Mouse (Mus musculus) ES-Bruce4 (cell line): ENCODE data around the gene 4930579G24Rik. TPM values are rescaled to one million over a fixed set of nuclear protein-coding genes. Genes with fewer than 3 reads are reported as not detected.

Experiments used
- H3K27ac ChIP-seq: 2 replicates; pipeline ENCODE4 v1.5.1; 2012; ENCODE audit warnings: low read length, inconsistent platforms; ENCODE audit not compliant: insufficient read depth
- H3K27me3 ChIP-seq: 2 replicates; pipeline ENCODE4 v1.6.1; 2012; ENCODE audit warnings: mild to moderate bottlenecking, low read length, inconsistent platforms; ENCODE audit not compliant: control insufficient read depth, poor library complexity, insufficient read depth, severe bottlenecking
- H3K36me3 ChIP-seq: 2 replicates; pipeline ENCODE4 v1.6.1; 2012; ENCODE audit warnings: inconsistent platforms, mild to moderate bottlenecking, low read length, moderate library complexity; ENCODE audit not compliant: control insufficient read depth, poor library complexity, insufficient read depth, severe bottlenecking
- H3K4me1 ChIP-seq: one replicate; pipeline ENCODE4 v1.8.1; 2011; ENCODE audit warnings: low read length; ENCODE audit not compliant: control insufficient read depth, insufficient read depth
- H3K4me3 ChIP-seq: 2 replicates; pipeline ENCODE4 v1.5.1; 2011; ENCODE audit warnings: low read depth, mild to moderate bottlenecking, low read length
- H3K9ac ChIP-seq: 2 replicates; pipeline ENCODE4 v1.6.1; 2012; ENCODE audit warnings: low read depth, mild to moderate bottlenecking, inconsistent platforms; ENCODE audit not compliant: poor library complexity, severe bottlenecking
- H3K9me3 ChIP-seq: replicated peaks from 2 replicates; pipeline ENCODE4 v1.6.1; 2012; ENCODE audit warnings: mild to moderate bottlenecking, low read length, inconsistent platforms; ENCODE audit not compliant: control insufficient read depth, poor library complexity, insufficient read depth, severe bottlenecking
- CTCF ChIP-seq: IDR thresholded peaks from one replicate; pipeline ENCODE4 v1.8.1; 2011; ENCODE audit warnings: low read depth, low read length
- EP300 ChIP-seq: IDR thresholded peaks from 2 replicates; pipeline ENCODE4 v1.6.1; 2011; ENCODE audit warnings: low read depth, low read length; ENCODE audit not compliant: insufficient read depth
- POLR2A ChIP-seq: IDR thresholded peaks from one replicate; pipeline ENCODE4 v1.8.1; 2011; ENCODE audit warnings: low read length; ENCODE audit not compliant: insufficient read depth
- polyA plus RNA-seq: library from polyadenylated mRNA; stranded (reverse); fragments of >200 nt; gene quantifications from 2 replicates; pipeline ENCODE4 v1.2.4, GENCODE M21; 2011; ENCODE audit warnings: low read depth; ENCODE audit not compliant: missing spikeins, insufficient read depth, insufficient read length

4930579G24Rik gene
- polyA plus RNA-seq, 1 experiment, result 13.9 TPM

DNA sequence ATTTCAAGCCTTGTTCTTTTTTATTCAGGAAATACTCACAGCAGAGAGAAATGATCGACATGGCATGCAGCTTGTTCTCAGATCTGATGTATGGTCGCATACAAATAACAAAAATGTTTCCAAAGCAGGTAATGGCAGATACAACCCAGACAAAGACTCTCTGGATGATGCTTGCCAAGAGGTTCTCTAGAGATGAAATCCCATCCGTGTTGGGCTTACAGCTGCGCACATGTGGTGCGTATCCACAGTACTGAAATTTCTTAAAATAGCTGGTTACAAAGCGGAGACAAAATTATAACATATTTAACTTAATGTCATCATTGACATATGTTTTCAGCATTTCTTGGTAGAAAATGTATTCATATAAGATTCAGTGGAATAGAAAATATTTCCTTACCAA is 23.2 kb downstream of the 4930579G24Rik start:
- no peak for TF ChIP-seq POLR2A
- no peak for TF ChIP-seq EP300
- no peak for TF ChIP-seq CTCF
- H3K9me3 ChIP-seq, result no peaks in the 10 kb centered on the region
- no peaks in the 10 kb centered on the region for H3K27me3 ChIP-seq
- no peaks in the 10 kb centered on the region for H3K4me1 ChIP-seq
- no peak overlapping the region for H3K9ac ChIP-seq
- no peaks in the 10 kb centered on the region for H3K36me3 ChIP-seq
- H3K4me3 ChIP-seq, result no peak overlapping the region
- no peak overlapping the region for H3K27ac ChIP-seq

GRCm38 (mm10) chr3:79656682-79657081 is 27.8 kb downstream of the 4930579G24Rik start:
- H3K27ac ChIP-seq, result no peak overlapping the region
- H3K27me3 ChIP-seq, result no peaks in the 10 kb centered on the region
- H3K9ac ChIP-seq, result no peak overlapping the region
- TF ChIP-seq POLR2A (no peak), CTCF (no peak), EP300 (no peak)
- no peaks in the 10 kb centered on the region for H3K9me3 ChIP-seq
- no peak overlapping the region for H3K4me3 ChIP-seq
- H3K36me3 ChIP-seq, result no peaks in the 10 kb centered on the region
- no peaks in the 10 kb centered on the region for H3K4me1 ChIP-seq

DNA sequence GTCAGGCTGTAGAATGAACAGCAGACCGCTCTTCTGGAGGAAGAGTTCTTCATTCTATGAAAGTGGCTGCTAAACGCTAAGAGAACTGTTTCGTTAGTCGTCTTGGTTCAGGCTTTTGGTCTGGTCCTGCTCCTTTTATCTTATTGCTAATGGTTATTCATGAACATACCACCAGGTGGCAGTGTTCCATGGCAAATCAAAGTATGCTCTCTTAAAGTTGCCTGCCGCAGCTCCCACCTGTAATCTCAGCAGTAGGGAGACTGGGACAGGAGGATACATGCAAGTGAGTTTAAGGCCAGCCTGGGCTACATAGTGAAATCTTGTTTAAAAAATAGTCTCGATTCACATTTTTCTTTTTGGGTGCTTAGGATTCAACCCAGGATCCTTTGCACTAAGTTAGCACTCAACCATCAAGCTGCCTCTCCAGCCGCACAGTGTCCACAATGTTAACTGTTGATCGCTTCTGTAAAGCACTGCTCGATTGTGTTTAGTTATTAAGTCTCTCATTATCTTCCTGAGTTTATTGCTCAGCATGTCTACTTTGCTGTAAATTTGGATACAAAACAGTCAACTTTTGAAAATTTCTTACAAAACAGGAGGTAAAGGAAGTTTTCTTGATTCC is 36.0 kb downstream of the 4930579G24Rik start:
- Histone ChIP-seq H3K27me3 (no peaks in the 10 kb centered on the region), H3K4me3 (no peak overlapping the region), H3K9me3 (no peaks in the 10 kb centered on the region), H3K36me3 (no peaks in the 10 kb centered on the region), H3K4me1 (no peaks in the 10 kb centered on the region), H3K27ac (no peak overlapping the region), H3K9ac (no peak overlapping the region)
- TF ChIP-seq EP300, result no peak
- TF ChIP-seq CTCF, result no peak
- no peak for TF ChIP-seq POLR2A

- TF ChIP-seq POLR2A, result no peak
- TF ChIP-seq CTCF, result no peak
- no peak for TF ChIP-seq EP300
- H3K36me3 ChIP-seq, result no peaks in the 10 kb centered on the region
- no peaks in the 10 kb centered on the region for H3K9me3 ChIP-seq
- H3K9ac ChIP-seq, result no peak overlapping the region
- no peak overlapping the region for H3K27ac ChIP-seq
- no peaks in the 10 kb centered on the region for H3K4me1 ChIP-seq
- H3K27me3 ChIP-seq, result no peaks in the 10 kb centered on the region
- no peak overlapping the region for H3K4me3 ChIP-seq
These were observed 41.7 kb downstream of the 4930579G24Rik start for GRCm38 (mm10) chr3:79670556-79670955.

DNA sequence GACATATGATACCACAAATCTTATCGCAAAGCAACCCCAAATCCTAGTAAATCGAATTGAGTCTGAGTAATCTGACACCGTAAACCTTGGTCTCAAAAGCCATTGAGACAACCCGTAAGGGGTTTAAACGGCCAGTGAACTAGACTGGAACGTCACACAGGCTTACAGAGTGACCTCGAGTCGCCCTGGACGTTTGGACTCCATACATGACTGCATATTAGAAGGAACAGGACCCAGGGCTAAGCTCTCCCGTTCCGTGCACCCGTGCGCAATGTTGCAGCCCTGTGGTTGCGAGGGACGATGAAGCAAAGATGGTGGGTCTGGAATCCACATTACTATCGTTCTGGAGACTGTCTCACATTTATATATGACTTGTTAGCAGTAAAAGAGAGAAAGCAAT is 43.3 kb downstream of the 4930579G24Rik start:
- H3K27me3 ChIP-seq, result no peaks in the 10 kb centered on the region
- TF ChIP-seq POLR2A (no peak), CTCF (no peak), EP300 (no peak)
- H3K27ac ChIP-seq, result no peak overlapping the region
- H3K9me3 ChIP-seq, result no peaks in the 10 kb centered on the region
- no peaks in the 10 kb centered on the region for H3K4me1 ChIP-seq
- no peaks in the 10 kb centered on the region for H3K36me3 ChIP-seq
- H3K4me3 ChIP-seq, result no peak overlapping the region
- no peak overlapping the region for H3K9ac ChIP-seq

GRCm38 (mm10) chr3:79673082-79673481 is 44.2 kb downstream of the 4930579G24Rik start:
- no peak overlapping the region for H3K4me3 ChIP-seq
- H3K27ac ChIP-seq, result no peak overlapping the region
- no peaks in the 10 kb centered on the region for H3K36me3 ChIP-seq
- H3K27me3 ChIP-seq, result no peaks in the 10 kb centered on the region
- TF ChIP-seq EP300, result no peak
- TF ChIP-seq POLR2A, result no peak
- TF ChIP-seq CTCF, result no peak
- H3K9ac ChIP-seq, result no peak overlapping the region
- H3K9me3 ChIP-seq, result no peaks in the 10 kb centered on the region
- no peaks in the 10 kb centered on the region for H3K4me1 ChIP-seq
